Mouse (Mus musculus): Measurements from ENCODE around the gene Zfp952.
"Not testable (repeated sequence)": the region's sequence is repeated elsewhere in the genome, so short reads cannot be mapped to it uniquely, and the experiment has no call there.

The Zfp952 gene

DNA sequence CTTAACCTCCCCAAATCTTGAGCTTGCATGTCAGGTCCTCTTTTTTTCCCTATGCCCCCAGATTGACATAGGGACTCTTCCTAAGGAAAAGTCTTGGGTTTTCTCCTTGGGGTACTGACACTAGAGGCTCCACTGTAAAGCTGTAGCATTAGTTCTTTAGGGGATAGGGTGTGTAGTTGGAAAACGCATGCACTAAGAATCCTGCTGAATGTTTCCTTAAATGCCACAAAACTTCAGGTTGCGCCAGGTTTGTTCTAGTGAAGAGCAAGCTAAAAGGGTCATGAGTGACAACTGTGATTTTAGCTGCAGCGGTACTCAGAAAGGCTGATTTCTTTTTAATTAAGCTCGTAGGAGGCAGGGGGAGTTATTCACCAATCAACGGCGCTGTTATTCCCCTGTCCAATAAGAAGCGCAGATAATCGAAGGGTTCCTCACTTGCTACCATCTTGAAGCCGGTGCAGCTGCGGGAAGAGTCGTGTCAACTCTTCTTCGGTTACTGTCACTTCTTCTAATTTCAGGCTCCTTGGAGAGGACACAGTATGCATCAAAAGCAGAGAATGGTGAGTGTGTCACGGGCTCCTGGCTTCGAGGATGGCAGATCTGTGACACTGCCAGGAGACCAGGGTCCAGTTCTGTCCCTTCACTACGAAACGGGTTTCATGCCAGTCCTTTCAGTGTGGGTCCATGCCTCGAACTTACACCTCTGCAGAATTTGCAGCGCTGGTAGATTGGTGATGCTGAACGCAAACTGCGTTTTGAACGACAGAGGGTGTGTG lies at the start of gene Zfp952:
Gene Zfp952 (plus strand): TSS at position 431 of the 776 bp plus-strand sequence.
- peak; percentile 87 to 96 for DNase-seq (ENCODE audit: low spot score in 2 of 2)

- DNase-seq (ENCODE audit: low spot score in 2 of 2), result no peak
These were observed 49.3 kb upstream of the Zfp952 start for GRCm38 (mm10) chr17:32943661-32944060.

GRCm38 (mm10) chr17:32944402-32945035 lies 48.4 kb upstream of the Zfp952 start:
- no peak for DNase-seq (ENCODE audit: low spot score in 2 of 2)

- no peak for DNase-seq (ENCODE audit: low spot score in 2 of 2)
These were observed 46.2 kb upstream of the Zfp952 start for GRCm38 (mm10) chr17:32946716-32947115.

DNA sequence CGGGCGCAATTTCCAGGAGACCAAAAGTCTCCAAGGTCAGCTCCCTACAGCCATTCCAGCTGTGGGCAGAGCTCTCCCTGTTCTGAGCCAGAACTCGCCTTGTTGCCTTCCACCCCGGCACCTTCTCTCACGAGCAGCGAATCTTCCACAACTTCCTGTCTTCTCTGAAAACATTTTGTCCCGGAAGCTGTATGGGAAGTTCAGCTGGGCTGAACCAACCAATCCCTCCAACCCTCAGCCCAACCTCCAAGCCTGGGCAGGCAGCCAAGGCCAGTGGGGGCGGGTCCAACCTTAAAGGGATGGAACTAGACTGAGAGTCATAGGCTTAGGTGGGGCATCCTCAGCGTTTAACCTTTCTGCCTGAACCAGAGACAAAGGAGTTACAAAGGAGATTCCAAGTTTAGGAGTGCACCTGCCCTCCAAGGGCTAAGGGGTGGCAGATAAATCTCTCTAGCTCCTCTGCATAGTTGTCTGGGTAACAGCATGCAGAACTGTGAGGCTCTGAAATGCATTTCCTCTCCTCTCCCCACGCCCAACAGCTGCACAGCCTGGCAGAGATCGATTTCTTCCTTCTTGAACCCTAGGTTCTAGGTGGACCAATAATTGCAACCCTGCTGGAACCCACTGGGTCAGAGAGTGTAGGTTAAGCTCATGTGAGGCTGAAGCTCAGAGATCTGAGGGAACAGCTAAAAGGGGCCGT lies 45.6 kb upstream of the Zfp952 start, which contains the start of gene Cyp4f13:
Gene Cyp4f13 (minus strand): TSS at position 188 of the 700 bp plus-strand sequence.
- peak; percentile 70 to 92 for DNase-seq (ENCODE audit: low spot score in 2 of 2)

DNA sequence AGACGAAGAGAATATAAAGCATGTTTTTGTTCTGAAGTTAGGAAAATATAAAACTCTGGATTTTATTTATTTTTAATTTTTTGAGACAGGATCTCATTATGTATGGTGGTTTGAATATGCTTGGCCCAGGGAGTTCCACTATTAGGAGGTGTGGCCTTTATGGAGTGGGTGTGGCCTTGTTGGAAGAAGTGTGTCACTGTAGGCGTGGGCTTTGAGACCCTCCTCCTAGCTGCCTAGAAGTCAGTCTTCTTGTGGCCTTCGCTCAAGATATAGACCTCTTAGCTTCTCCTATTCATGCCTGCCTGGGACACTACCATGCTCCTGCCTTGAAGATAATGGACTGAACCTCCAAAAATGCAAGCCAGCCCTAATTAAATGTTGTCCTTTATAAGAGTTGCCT lies 42.8 kb upstream of the Zfp952 start:
- no peak for DNase-seq (ENCODE audit: low spot score in 2 of 2)

GRCm38 (mm10) chr17:32951006-32951405 lies 41.9 kb upstream of the Zfp952 start:
- no peak for DNase-seq (ENCODE audit: low spot score in 2 of 2)

- DNase-seq (ENCODE audit: low spot score in 2 of 2), result peak; percentile 14 to 87
These were observed 41.5 kb upstream of the Zfp952 start for GRCm38 (mm10) chr17:32951441-32951840.

- DNase-seq (ENCODE audit: low spot score in 2 of 2), result no peak
These were observed 27.7 kb upstream of the Zfp952 start for GRCm38 (mm10) chr17:32965253-32965622.

DNA sequence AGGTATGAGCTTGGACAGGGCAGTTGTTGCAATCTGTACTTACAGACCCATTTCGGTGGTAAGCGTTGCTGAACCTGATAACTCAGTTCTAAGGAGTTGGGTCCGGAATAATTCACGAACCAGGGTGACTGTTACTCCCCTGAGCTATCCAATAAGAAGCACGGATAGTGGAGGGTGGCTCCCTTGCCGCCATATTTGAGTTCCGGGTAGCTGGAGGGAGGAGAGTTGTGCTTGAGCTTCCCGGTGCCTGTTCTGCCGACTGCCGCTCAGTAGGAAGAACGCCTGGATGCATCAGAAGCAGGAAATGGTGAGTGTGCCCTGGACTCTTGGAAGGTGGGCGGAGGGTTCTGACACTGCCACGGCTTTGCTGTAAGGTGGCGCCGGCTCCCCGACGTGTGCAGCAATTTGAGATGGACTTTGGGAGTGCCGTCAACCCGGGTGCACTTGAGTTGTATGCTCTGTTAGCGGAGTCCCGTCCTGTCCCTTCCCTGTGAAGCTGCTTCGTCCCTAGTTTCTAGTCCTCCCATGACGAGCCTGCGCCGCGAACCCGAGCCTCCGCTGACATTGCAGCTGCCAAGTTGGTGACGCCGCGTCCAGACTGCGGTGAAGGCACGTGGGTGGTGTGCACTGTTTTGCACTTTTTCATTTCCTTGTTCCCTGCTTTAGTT lies 27.2 kb upstream of the Zfp952 start, which contains the start of gene Zfp472:
Gene Zfp472 (plus strand): TSS at position 192 of the 668 bp plus-strand sequence.
- peak; percentile 72 to 95 for DNase-seq (ENCODE audit: low spot score in 2 of 2)

DNA sequence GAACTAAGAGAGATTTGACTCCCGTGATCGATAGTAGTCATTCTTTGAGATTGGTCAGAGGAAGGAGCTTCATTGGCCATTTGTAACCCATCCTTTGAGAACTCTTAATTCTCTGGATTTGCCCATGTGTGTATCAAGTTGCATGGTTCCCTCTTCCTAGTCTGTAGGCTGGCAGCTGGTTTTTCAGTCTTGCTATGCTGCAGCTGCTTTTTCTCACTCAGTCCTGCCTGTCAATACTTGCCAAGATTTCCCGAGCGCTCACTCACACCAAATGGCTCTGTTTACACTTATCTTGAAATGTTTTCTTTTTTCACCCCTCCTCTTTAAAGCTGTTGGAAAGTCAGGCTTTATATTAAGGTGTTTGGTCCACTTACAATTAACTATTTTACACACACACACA lies 11.6 kb upstream of the Zfp952 start:
- no peak for DNase-seq (ENCODE audit: low spot score in 2 of 2)

GRCm38 (mm10) chr17:32986301-32986700 lies 6.6 kb upstream of the Zfp952 start:
- no peak for DNase-seq (ENCODE audit: low spot score in 2 of 2)

- no peak for DNase-seq (ENCODE audit: low spot score in 2 of 2)
These were observed 797 bp upstream of the Zfp952 start for GRCm38 (mm10) chr17:32991965-32992698.

GRCm38 (mm10) chr17:32998492-32998891 lies 5.6 kb downstream of the Zfp952 start:
- no peak for DNase-seq (ENCODE audit: low spot score in 2 of 2)

DNA sequence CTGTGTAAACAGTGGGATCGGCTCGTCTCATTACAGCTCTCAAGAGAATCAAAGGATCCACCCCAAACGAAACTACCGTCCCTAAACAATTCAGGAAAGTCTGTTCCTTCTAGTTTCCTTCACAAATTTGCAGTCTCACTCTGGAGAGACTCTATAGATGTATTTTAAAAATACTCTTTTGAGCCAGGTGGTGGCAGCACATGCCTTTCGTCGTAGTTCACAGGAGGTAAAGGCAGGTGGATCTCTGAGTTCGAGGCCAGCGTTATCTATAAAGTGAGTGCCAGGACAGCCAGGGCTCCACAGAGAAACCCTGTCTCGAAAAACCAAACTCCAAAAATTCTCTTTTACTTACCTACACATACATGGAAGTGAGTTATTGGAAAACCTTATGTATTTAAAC lies 15.4 kb downstream of the Zfp952 start:
- no peak for DNase-seq (ENCODE audit: low spot score in 2 of 2)

DNA sequence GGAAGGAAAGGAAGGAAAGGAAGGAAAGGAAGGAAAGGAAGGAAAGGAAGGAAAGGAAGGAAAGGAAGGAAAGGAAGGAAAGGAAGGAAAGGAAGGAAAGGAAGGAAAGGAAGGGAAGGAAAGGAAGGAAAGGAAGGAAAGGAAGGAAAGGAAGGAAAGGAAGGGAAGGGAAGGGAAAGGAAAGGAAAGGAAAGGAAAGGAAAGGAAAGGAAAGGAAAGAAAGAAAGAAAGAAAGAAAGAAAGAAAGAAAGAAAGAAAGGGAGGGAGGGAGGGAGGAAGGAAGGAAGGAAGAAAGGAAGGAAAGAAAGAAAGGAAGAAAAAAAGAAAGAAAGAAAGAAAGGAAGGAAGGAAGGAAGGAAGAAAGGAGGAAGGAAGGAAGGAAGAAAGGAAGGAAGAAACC lies 27.5 kb downstream of the Zfp952 start:
- not testable (repeated sequence) for DNase-seq (ENCODE audit: low spot score in 2 of 2)

GRCm38 (mm10) chr17:33032376-33032775 lies 39.4 kb downstream of the Zfp952 start:
- DNase-seq (ENCODE audit: low spot score in 2 of 2), result no peak

GRCm38 (mm10) chr17:33032900-33033891 lies 40.3 kb downstream of the Zfp952 start, which contains the start of gene Zfp763:
TSS of gene Zfp763 (minus strand) at chr17:33033402.
- peak; percentile 42 to 85 for DNase-seq (ENCODE audit: low spot score in 2 of 2)

Measured in left cerebral cortex, adult 9 months (tissue).